Mouse (Mus musculus): Measurements from ENCODE around the gene St3gal6.
A peak's percentile ranks its signal among the peaks of the same experiment; 100 is the strongest.

GRCm38 (mm10) chr16:58525832-58526231 lies 1.8 kb upstream of the St3gal6 start:
- TF ChIP-seq CTCF (IDR thresholded peaks at IDR 0.05; ENCODE audit: low read depth) = no peak
- peak; percentile 93 for TF ChIP-seq EP300 (IDR thresholded peaks at IDR 0.05; ENCODE audit: low read depth)
